Mouse (Mus musculus) erythroblast, embryonic 14.5 days (primary cell): ENCODE data around the gene Pmf1. TPM values are rescaled to one million over a fixed set of nuclear protein-coding genes. Genes with fewer than 3 reads are reported as not detected.

ENCODE experiments used
- H3K27me3 ChIP-seq: 2 replicates; pipeline ENCODE4 v1.6.1; 2012; ENCODE audit warnings: inconsistent platforms; ENCODE audit not compliant: control insufficient read depth
- H3K36me3 ChIP-seq: 2 replicates; pipeline ENCODE4 v1.6.1; 2012; ENCODE audit warnings: mild to moderate bottlenecking, inconsistent platforms; ENCODE audit not compliant: control insufficient read depth
- H3K4me1 ChIP-seq: 2 replicates; pipeline ENCODE4 v1.6.1; 2012; ENCODE audit warnings: inconsistent platforms; ENCODE audit not compliant: control insufficient read depth
- H3K4me3 ChIP-seq: replicated peaks from 2 replicates; pipeline ENCODE3; 2012; ENCODE audit warnings: moderate library complexity, mild to moderate bottlenecking, inconsistent platforms
- H3K9me3 ChIP-seq: 2 replicates; pipeline ENCODE4 v1.6.1; 2012; ENCODE audit warnings: low read length, inconsistent platforms, mixed read lengths; ENCODE audit not compliant: control insufficient read depth
- GATA1 ChIP-seq: IDR thresholded peaks from 2 replicates; pipeline ENCODE4 v1.6.1; 2012; ENCODE audit warnings: low read length, inconsistent platforms, mixed read lengths
- TAL1 ChIP-seq: IDR thresholded peaks from 3 replicates; pipeline ENCODE4 v1.6.1; 2012; ENCODE audit warnings: low read length, inconsistent platforms, mixed read lengths
- polyA plus RNA-seq: library from polyadenylated mRNA; stranded (reverse); fragments of >175 nt; gene quantifications from 2 replicates; pipeline ENCODE4 v1.2.3, GENCODE M21; 2012

Gene Pmf1
- polyA plus RNA-seq, 1 experiment, result 40.0 TPM

GRCm38 (mm10) chr3:88361612-88362313 is 48.4 kb downstream of the Pmf1 start:
- no peak for TF ChIP-seq TAL1
- no peak for TF ChIP-seq GATA1
- H3K36me3 ChIP-seq, result peaks cover 79% of the 10 kb centered on the region
- peaks cover 21% of the 10 kb centered on the region for H3K27me3 ChIP-seq
- H3K4me1 ChIP-seq, result peaks cover 74% of the 10 kb centered on the region
- H3K9me3 ChIP-seq, result peaks cover 5% of the 10 kb centered on the region; the same call in 1 of the 2 replicates
- no peak overlapping the region for H3K4me3 ChIP-seq

- peaks cover 69% of the 10 kb centered on the region for H3K4me1 ChIP-seq
- peaks cover 84% of the 10 kb centered on the region for H3K36me3 ChIP-seq
- no peak overlapping the region for H3K4me3 ChIP-seq
Observed at GRCm38 (mm10) chr3:88361096-88361495, 49.0 kb downstream of the Pmf1 start.

GRCm38 (mm10) chr3:88359989-88360388 is 50.1 kb downstream of the Pmf1 start:
- no peaks in the 10 kb centered on the region for H3K9me3 ChIP-seq
- H3K27me3 ChIP-seq, result peaks cover 4% of the 10 kb centered on the region
- peaks cover 88% of the 10 kb centered on the region for H3K36me3 ChIP-seq
- H3K4me1 ChIP-seq, result peaks cover 58% of the 10 kb centered on the region
- H3K4me3 ChIP-seq, result no peak overlapping the region
- no peak for TF ChIP-seq GATA1

More at GRCm38 (mm10) chr3:88361096-88361495, 49.0 kb downstream of the Pmf1 start:
- Histone ChIP-seq H3K27me3 (peaks cover 15% of the 10 kb centered on the region), H3K9me3 (peaks cover 5% of the 10 kb centered on the region; the same call in 1 of the 2 replicates)
- no peak for TF ChIP-seq TAL1
- no peak for TF ChIP-seq GATA1

GRCm38 (mm10) chr3:88359584-88359983 is 50.5 kb downstream of the Pmf1 start:
- Histone ChIP-seq H3K27me3 (no peaks in the 10 kb centered on the region), H3K36me3 (peaks cover 92% of the 10 kb centered on the region), H3K4me1 (peaks cover 54% of the 10 kb centered on the region), H3K4me3 (no peak overlapping the region), H3K9me3 (no peaks in the 10 kb centered on the region)
- TF ChIP-seq GATA1 (no peak), TAL1 (no peak)

GRCm38 (mm10) chr3:88354396-88355165 is 55.5 kb downstream of the Pmf1 start:
- no peak overlapping the region for H3K4me3 ChIP-seq
- no peaks in the 10 kb centered on the region; the same call in 1 of the 2 replicates for H3K27me3 ChIP-seq
- H3K9me3 ChIP-seq, result no peaks in the 10 kb centered on the region
- peaks cover 4% of the 10 kb centered on the region for H3K4me1 ChIP-seq
- TF ChIP-seq TAL1, result no peak
- TF ChIP-seq GATA1, result no peak
- H3K36me3 ChIP-seq, result peaks cover 100% of the 10 kb centered on the region

GRCm38 (mm10) chr3:88352907-88353306 is 57.2 kb downstream of the Pmf1 start:
- Histone ChIP-seq H3K27me3 (no peaks in the 10 kb centered on the region; the same call in 1 of the 2 replicates), H3K4me1 (no peaks in the 10 kb centered on the region; the same call in 1 of the 2 replicates), H3K36me3 (peaks cover 100% of the 10 kb centered on the region), H3K4me3 (no peak overlapping the region), H3K9me3 (no peaks in the 10 kb centered on the region)
- no peak for TF ChIP-seq TAL1

GRCm38 (mm10) chr3:88350732-88351131 is 59.4 kb downstream of the Pmf1 start:
- Histone ChIP-seq H3K36me3 (peaks cover 100% of the 10 kb centered on the region), H3K27me3 (no peaks in the 10 kb centered on the region; the same call in 1 of the 2 replicates), H3K4me1 (no peaks in the 10 kb centered on the region), H3K9me3 (no peaks in the 10 kb centered on the region), H3K4me3 (no peak overlapping the region)
- TF ChIP-seq TAL1 (no peak), GATA1 (no peak)

Other genes starting within 250 kb of the Pmf1 start
- gene Rhbg, start 155.6 kb downstream of the Pmf1 start, polyA plus RNA-seq, result not detected in 2 replicates
- not detected in 2 replicates for gene Gm38392, start 123.1 kb downstream of the Pmf1 start, polyA plus RNA-seq
- gene Tsacc, start 113.3 kb downstream of the Pmf1 start, polyA plus RNA-seq, result 0.08 and 0.12 TPM in 2 replicates
- 1.6 and 3.8 TPM in 2 replicates for gene Cct3, start 113.2 kb downstream of the Pmf1 start, polyA plus RNA-seq
- gene Glmp, start 85.3 kb downstream of the Pmf1 start, polyA plus RNA-seq, result 4.4 and 10.8 TPM in 2 replicates
- 0.09 and 0.25 TPM in 2 replicates for gene Tmem79, start 74.2 kb downstream of the Pmf1 start, polyA plus RNA-seq
- 16.0 and 20.1 TPM in 2 replicates for gene Smg5, start 74.1 kb downstream of the Pmf1 start, polyA plus RNA-seq
- 1.8 and 3.4 TPM in 2 replicates for gene Paqr6, start 45.7 kb downstream of the Pmf1 start, polyA plus RNA-seq
- gene Bglap3, start 37.6 kb downstream of the Pmf1 start, polyA plus RNA-seq, result not detected in 2 replicates
- gene Bglap2, start 31.6 kb downstream of the Pmf1 start, polyA plus RNA-seq, result not detected in 2 replicates
- gene Bglap, start 25.9 kb downstream of the Pmf1 start, polyA plus RNA-seq, result not detected in 2 replicates
- gene Slc25a44, start 14.8 kb upstream of the Pmf1 start, polyA plus RNA-seq, result 1.1 and 1.2 TPM in 2 replicates
- 0.11 and 0.12 TPM in 2 replicates for gene Sema4a, start 50.9 kb upstream of the Pmf1 start, polyA plus RNA-seq
- 137 and 158 TPM in 2 replicates for gene Lmna, start 99.6 kb upstream of the Pmf1 start, polyA plus RNA-seq
- gene Mex3a, start 122.1 kb upstream of the Pmf1 start, polyA plus RNA-seq, result 0.01 and 0.02 TPM in 2 replicates
- gene Rab25, start 138.0 kb upstream of the Pmf1 start, polyA plus RNA-seq, result not detected in 2 replicates
- 7.4 and 12.2 TPM in 2 replicates for gene Lamtor2, start 142.7 kb upstream of the Pmf1 start, polyA plus RNA-seq
- 2.6 and 3.1 TPM in 2 replicates for gene Ubqln4, start 143.4 kb upstream of the Pmf1 start, polyA plus RNA-seq
- 6.5 and 12.3 TPM in 2 replicates for gene Ssr2, start 165.5 kb upstream of the Pmf1 start, polyA plus RNA-seq
- gene Arhgef2, start 195.6 kb upstream of the Pmf1 start, polyA plus RNA-seq, result 0.13 and 0.87 TPM in 2 replicates
- gene Rxfp4, start 242.8 kb upstream of the Pmf1 start, polyA plus RNA-seq, result not detected in 2 replicates